Comparison of ENCODE assay signal across 8 mouse cellular contexts in genomic region chr13:46619633-46620032, GRCm38 (mm10). TPM values are rescaled to one million over a fixed set of nuclear protein-coding genes. Genes with fewer than 3 reads are reported as not detected.
DNase-seq lines count a peak whose midpoint lies in the region; ATAC-seq lines count a peak whose summit lies in the region.

No protein-coding gene starts in this region.

- peak; percentile 44 for ATAC-seq in forebrain, embryonic 14.5 days
- ATAC-seq in midbrain, embryonic 13.5 days = peak; percentile 24; the same call in 1 of the 2 replicates

- H3K9ac ChIP-seq in forebrain, embryonic 14.5 days (ENCODE audit: low read length) = no peak overlapping the region
- H3K9ac ChIP-seq in midbrain, embryonic 13.5 days (replicated peaks) = no peak overlapping the region

- WGBS in forebrain, embryonic 14.5 days = 69% methylated on average over 11 of the region's 11 CpGs
- 15% methylated on average over 11 of the region's 11 CpGs for WGBS in large intestine, adult 2 months
- WGBS in midbrain, embryonic 13.5 days = 48% methylated on average over 11 of the region's 11 CpGs

- no peaks in the 10 kb centered on the region for H3K27me3 ChIP-seq in forebrain, embryonic 14.5 days (replicated peaks; ENCODE audit: control insufficient read depth, insufficient read depth, low read length)
- no peaks in the 10 kb centered on the region for H3K27me3 ChIP-seq in midbrain, embryonic 13.5 days

- H3K4me2 ChIP-seq in forebrain, embryonic 14.5 days (ENCODE audit: low read length) = no peak overlapping the region
- H3K4me2 ChIP-seq in midbrain, embryonic 13.5 days (replicated peaks) = no peak overlapping the region

- H3K27ac ChIP-seq in forebrain, embryonic 14.5 days (ENCODE audit: low read depth, low read length) = no peak overlapping the region
- no peak overlapping the region for H3K27ac ChIP-seq in midbrain, embryonic 13.5 days

- no peaks in the 10 kb centered on the region for H3K36me3 ChIP-seq in forebrain, embryonic 14.5 days (ENCODE audit: control insufficient read depth, insufficient read depth, low read length)
- H3K36me3 ChIP-seq in midbrain, embryonic 13.5 days = no peaks in the 10 kb centered on the region

- no peaks in the 10 kb centered on the region for H3K9me3 ChIP-seq in forebrain, embryonic 14.5 days (replicated peaks; ENCODE audit: control insufficient read depth, low read length)
- H3K9me3 ChIP-seq in midbrain, embryonic 13.5 days = no peaks in the 10 kb centered on the region

- no peak overlapping the region for H3K4me3 ChIP-seq in forebrain, embryonic 14.5 days (ENCODE audit: low read depth, low read length)
- no peak overlapping the region for H3K4me3 ChIP-seq in midbrain, embryonic 13.5 days (replicated peaks)

- H3K4me1 ChIP-seq in forebrain, embryonic 14.5 days (ENCODE audit: control insufficient read depth, insufficient read depth, low read length) = no peaks in the 10 kb centered on the region
- H3K4me1 ChIP-seq in midbrain, embryonic 13.5 days (replicated peaks) = peaks cover 9% of the 10 kb centered on the region

- peak; percentile 30 for DNase-seq in retina, postnatal 1 day
- no peak for DNase-seq in retina, embryonic 14.5 days (ENCODE audit: low spot score)
- DNase-seq in forebrain, embryonic 14.5 days (ENCODE audit: low spot score) = no peak
- DNase-seq in large intestine, adult 2 months (ENCODE audit: low read depth, low spot score) = peak; percentile 53
- peak; percentile 67 to 85 for DNase-seq in thymus, postnatal 36 days
- DNase-seq in urinary bladder, postnatal 14 days (ENCODE audit: low spot score) = no peak
- DNase-seq in urinary bladder, postnatal 10 days (ENCODE audit: low spot score) = no peak

RNA-seq across cellular contexts. Expression of gene Fam8a1, which starts 49.7 kb away (rescaled TPM):
- polyA plus RNA-seq in forebrain, embryonic 14.5 days (2014; fragmentation: Nextera tagmentation; extraction: Ambion mirVana) = 13.6 and 14.9 TPM in 2 replicates
- polyA plus RNA-seq in large intestine, adult 2 months (2012; rRNA removed) = 17.5 and 26.3 TPM in 2 replicates
- 18.8 and 22.7 TPM in 2 replicates for polyA plus RNA-seq in midbrain, embryonic 13.5 days (2015; fragmentation: Nextera tagmentation; extraction: Ambion mirVana)

Comparison
In these comparisons a context has a peak if more than half of its experiments do, and no peak if none do; other contexts are left out.
1. DNase-seq: peak in retina, postnatal 1 day (single experiment), large intestine, adult 2 months (single experiment) and thymus, postnatal 36 days (2 of 2); none in retina, embryonic 14.5 days (single experiment), forebrain, embryonic 14.5 days (single experiment), urinary bladder, postnatal 14 days (single experiment) and urinary bladder, postnatal 10 days (single experiment).